Mouse (Mus musculus) intestine, postnatal 0 days (tissue): Measurements from ENCODE around the gene Fndc4. TPM values are rescaled to one million over a fixed set of nuclear protein-coding genes. Genes with fewer than 3 reads are reported as not detected.
A peak's percentile ranks its signal among the peaks of the same experiment; 100 is the strongest.

Source experiments
- ATAC-seq: fragments of 200-750 bp; cut with Nextera tagmentation; 2 replicates; pipeline ENCODE4 v1.8.0; 2017; ENCODE audit warnings: mild to moderate bottlenecking, moderate TSS enrichment, moderate library complexity
- H3K27ac ChIP-seq: fragments of 300-500 bp; sonication (generic); 2 replicates; pipeline ENCODE4 v1.5.1; 2014; ENCODE audit warnings: mild to moderate bottlenecking, low read depth, low read length, moderate library complexity
- H3K27me3 ChIP-seq: fragments of 300-500 bp; sonication (generic); replicated peaks from 2 replicates; pipeline ENCODE4 v1.6.1; 2014; ENCODE audit warnings: low read length, mixed read lengths; ENCODE audit not compliant: control insufficient read depth, insufficient read depth
- H3K36me3 ChIP-seq: fragments of 300-500 bp; sonication (generic); 2 replicates; pipeline ENCODE4 v1.6.1; 2014; ENCODE audit warnings: mild to moderate bottlenecking, moderate library complexity; ENCODE audit not compliant: control insufficient read depth, insufficient read depth
- H3K4me1 ChIP-seq: fragments of 300-500 bp; sonication (generic); replicated peaks from 2 replicates; pipeline ENCODE4 v1.6.1; 2014; ENCODE audit warnings: antibody characterized with exemption, low read length, mixed read lengths; ENCODE audit not compliant: control insufficient read depth, insufficient read depth
- H3K4me2 ChIP-seq: fragments of 300-500 bp; sonication (generic); replicated peaks from 2 replicates; pipeline ENCODE4 v1.6.1; 2014; ENCODE audit warnings: low read depth, mild to moderate bottlenecking, moderate library complexity
- H3K4me3 ChIP-seq: fragments of 300-500 bp; sonication (generic); 2 replicates; pipeline ENCODE4 v1.5.1; 2014; ENCODE audit warnings: low read depth, low read length
- H3K9ac ChIP-seq: fragments of 300-500 bp; sonication (generic); 2 replicates; pipeline ENCODE4 v1.6.1; 2014; ENCODE audit warnings: mild to moderate bottlenecking, low read depth, low read length
- H3K9me3 ChIP-seq: fragments of 300-500 bp; sonication (generic); 2 replicates; pipeline ENCODE4 v1.6.1; 2016; ENCODE audit warnings: mixed run types; ENCODE audit not compliant: control insufficient read depth
- CTCF ChIP-seq: sonication (generic); IDR thresholded peaks from 2 replicates; pipeline ENCODE4 v1.5.1; 2016; ENCODE audit warnings: low read depth, mild to moderate bottlenecking, control low read depth, antibody characterized with exemption, moderate library complexity
- WGBS: fragments of 180-500 bp; shearing (Covaris S2); extraction: QIAGEN DNeasy Blood & Tissue Kit; methylation state at CpG from one replicate; pipeline ENCODE4 v1.1.7; 2014; 5-methylcytosine and 5-hydroxymethylcytosine counted together
- polyA plus RNA-seq: library from polyadenylated mRNA; unstranded; fragments of >200 nt; fragmentation: Nextera tagmentation; extraction: Ambion mirVana; gene quantifications from 2 replicates; pipeline ENCODE4 v1.2.1, GENCODE M21; 2015

Gene Fndc4
- polyA plus RNA-seq, 1 experiment from 2014 or later, result 7.2 TPM

DNA sequence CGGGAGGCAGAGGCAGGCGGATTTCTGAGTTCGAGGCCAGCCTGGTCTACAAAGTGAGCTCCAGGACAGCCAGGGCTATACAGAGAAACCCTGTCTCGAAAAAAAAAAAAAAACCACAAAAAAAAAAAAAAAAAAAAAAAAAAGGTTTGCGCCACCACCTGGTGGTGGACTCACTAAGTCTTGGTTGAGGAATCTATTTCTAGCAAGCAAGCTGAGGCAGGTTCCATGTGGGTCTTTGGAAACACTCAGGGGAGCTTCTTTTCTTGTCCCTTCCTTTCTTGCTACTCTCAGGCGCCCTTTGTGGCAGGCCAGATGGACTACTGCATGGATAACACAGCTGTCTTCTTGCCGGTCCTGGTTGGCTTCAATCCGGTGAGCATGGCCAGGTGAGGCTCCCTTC is 6.0 kb upstream of the Fndc4 start:
- H3K27me3 ChIP-seq, result no peaks in the 10 kb centered on the region
- H3K9me3 ChIP-seq, result no peaks in the 10 kb centered on the region
- no peak overlapping the region for H3K4me3 ChIP-seq
- H3K9ac ChIP-seq, result no peak overlapping the region
- no peaks in the 10 kb centered on the region for H3K36me3 ChIP-seq
- H3K4me2 ChIP-seq, result no peak overlapping the region
- H3K27ac ChIP-seq, result no peak overlapping the region
- no peak for TF ChIP-seq CTCF
- H3K4me1 ChIP-seq, result no peaks in the 10 kb centered on the region
- 74% methylated on average over 7 of the region's 8 CpGs for WGBS
- ATAC-seq, result no peak

GRCm38 (mm10) chr5:31298486-31298885 is 2.6 kb upstream of the Fndc4 start:
- no peaks in the 10 kb centered on the region for H3K4me1 ChIP-seq
- H3K9me3 ChIP-seq, result no peaks in the 10 kb centered on the region
- no peak overlapping the region for H3K4me3 ChIP-seq
- no peaks in the 10 kb centered on the region for H3K36me3 ChIP-seq
- no peak overlapping the region for H3K27ac ChIP-seq
- H3K27me3 ChIP-seq, result no peaks in the 10 kb centered on the region
- no peak overlapping the region for H3K9ac ChIP-seq
- no peak for TF ChIP-seq CTCF
- no peak overlapping the region for H3K4me2 ChIP-seq
- no peak for ATAC-seq
- 53% methylated on average over 2 of the region's 2 CpGs for WGBS

DNA sequence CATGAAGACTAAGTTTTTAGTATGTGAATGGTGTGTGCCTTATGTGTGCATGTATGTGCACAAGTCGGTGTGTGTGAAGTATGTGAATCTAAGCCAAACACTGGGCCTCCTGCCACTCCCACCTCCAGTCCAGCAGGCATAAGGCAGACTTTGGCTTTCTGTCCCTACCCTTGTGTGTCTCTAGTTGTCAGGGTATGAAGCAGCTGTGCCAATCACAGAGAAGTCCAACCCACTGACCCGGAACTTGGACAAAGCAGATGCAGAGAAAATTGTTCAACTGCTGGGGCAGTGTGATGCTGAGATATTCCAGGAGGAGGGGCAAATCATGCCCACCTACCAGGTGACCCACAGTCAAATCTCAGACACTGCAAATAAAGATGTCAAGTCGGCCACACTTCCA is 2.1 kb upstream of the Fndc4 start:
- Histone ChIP-seq H3K4me2 (no peak overlapping the region), H3K27ac (no peak overlapping the region), H3K4me1 (no peaks in the 10 kb centered on the region), H3K27me3 (no peaks in the 10 kb centered on the region), H3K9ac (no peak overlapping the region), H3K9me3 (no peaks in the 10 kb centered on the region), H3K36me3 (no peaks in the 10 kb centered on the region), H3K4me3 (no peak overlapping the region)
- 62% methylated on average over 3 of the region's 3 CpGs for WGBS
- TF ChIP-seq CTCF, result no peak
- ATAC-seq, result no peak

- Histone ChIP-seq H3K9me3 (no peaks in the 10 kb centered on the region), H3K27me3 (no peaks in the 10 kb centered on the region), H3K9ac (no peak within 1 kb of the TSS), H3K4me3 (peak within 1 kb of the TSS; percentile 67; the same call in 1 of the 2 replicates), H3K4me2 (no peak within 1 kb of the TSS), H3K27ac (no peak within 1 kb of the TSS), H3K36me3 (no peaks in the 10 kb centered on the region), H3K4me1 (no peaks in the 10 kb centered on the region)
- whole genome bisulfite sequencing, result 40% methylated on average over 13 of the region's 13 CpGs
- no peak for ATAC-seq
- TF ChIP-seq CTCF, result no peak
Measured at GRCm38 (mm10) chr5:31297047-31297757, 1.3 kb upstream of the Fndc4 start, which contains the start of gene Gckr. Gene Gckr (plus strand): TSS chr5:31297443.

DNA sequence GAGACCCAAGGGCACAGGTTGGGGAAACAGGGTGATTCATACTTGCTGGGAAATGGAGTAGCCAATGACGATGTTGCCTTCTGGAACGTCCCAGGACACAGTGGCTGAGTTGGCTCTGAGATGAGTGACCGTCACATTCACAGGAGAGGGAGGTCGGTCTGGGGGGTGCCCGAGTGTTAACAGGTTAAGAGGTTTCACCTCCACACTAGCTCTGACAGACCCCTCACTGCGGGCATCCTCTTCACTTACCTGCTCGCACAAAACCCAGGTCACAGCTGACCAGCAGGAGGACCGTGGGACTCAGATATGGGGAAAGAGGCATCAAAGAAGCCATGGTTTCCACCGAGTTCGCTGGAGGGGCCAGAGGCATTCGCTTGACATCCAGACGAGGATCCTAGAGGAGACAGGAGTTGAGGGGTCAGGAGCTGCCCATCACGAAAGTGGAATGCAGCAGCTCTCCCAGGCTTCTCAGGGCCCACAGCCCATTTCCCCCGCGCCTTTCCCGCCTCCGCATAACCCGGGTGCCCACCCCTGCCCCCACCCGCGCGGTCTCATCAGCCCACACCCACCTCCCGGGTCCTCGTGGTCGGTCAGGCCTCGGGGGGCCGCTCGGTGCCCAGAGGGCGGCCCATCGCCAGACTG is 795 bp downstream of the Fndc4 start:
- peak overlapping the region; percentile 67 for H3K4me3 ChIP-seq
- no peaks in the 10 kb centered on the region for H3K27me3 ChIP-seq
- H3K9me3 ChIP-seq, result no peaks in the 10 kb centered on the region
- H3K36me3 ChIP-seq, result no peaks in the 10 kb centered on the region
- peak overlapping the region; percentile 72 for H3K9ac ChIP-seq
- WGBS, result 9% methylated on average over 29 of the region's 29 CpGs
- 0 out of 2 replicates have a peak, but pooled peaks have one; percentile 7 for TF ChIP-seq CTCF
- H3K27ac ChIP-seq, result no peak overlapping the region
- no peak for ATAC-seq
- no peaks in the 10 kb centered on the region for H3K4me1 ChIP-seq
- H3K4me2 ChIP-seq, result peak overlapping the region; percentile 97

DNA sequence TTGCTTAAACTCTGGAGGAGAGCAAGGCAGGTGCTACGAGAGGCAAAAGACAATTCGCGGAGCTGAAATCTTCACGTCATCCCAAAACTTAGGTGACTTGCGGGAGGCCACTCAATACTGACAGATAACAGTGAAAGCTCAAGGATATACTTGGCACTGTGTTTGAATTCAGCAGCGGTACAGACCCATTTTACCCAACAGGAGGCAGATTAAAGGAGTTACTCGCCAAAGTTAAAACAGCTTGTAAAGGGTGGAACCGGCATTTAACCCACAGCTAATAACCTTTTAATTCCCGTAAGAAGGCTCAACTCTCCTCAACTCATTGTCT is 4.6 kb downstream of the Fndc4 start:
- no peak for TF ChIP-seq CTCF
- ATAC-seq, result no peak; the same call in 1 of the 2 replicates
- H3K9ac ChIP-seq, result no peak overlapping the region
- H3K27ac ChIP-seq, result no peak overlapping the region
- WGBS, result 3% methylated on average over 9 of the region's 9 CpGs
- H3K36me3 ChIP-seq, result no peaks in the 10 kb centered on the region
- no peaks in the 10 kb centered on the region for H3K9me3 ChIP-seq
- H3K27me3 ChIP-seq, result no peaks in the 10 kb centered on the region
- H3K4me1 ChIP-seq, result no peaks in the 10 kb centered on the region
- H3K4me3 ChIP-seq, result peak overlapping the region; percentile 46
- H3K4me2 ChIP-seq, result peak overlapping the region; percentile 70
